Mouse (Mus musculus): ENCODE data around the gene Srrm3.
A peak's percentile ranks its signal among the peaks of the same experiment; 100 is the strongest.

The Srrm3 gene

GRCm38 (mm10) chr5:135806555-135807262 lies at the start of gene Srrm3:
Gene Srrm3 (plus strand): TSS chr5:135806890.
- DNase-seq (ENCODE audit: low spot score in 2 of 2): peak; percentile 82 to 87

- no peak for DNase-seq (ENCODE audit: low spot score in 2 of 2)
These were observed 44.8 kb upstream of the Srrm3 start for GRCm38 (mm10) chr5:135761881-135762280.

- DNase-seq (ENCODE audit: low spot score in 2 of 2): peak in 1 of 2 experiments; percentile 48
These were observed 43.2 kb upstream of the Srrm3 start for GRCm38 (mm10) chr5:135763526-135763925.

DNA sequence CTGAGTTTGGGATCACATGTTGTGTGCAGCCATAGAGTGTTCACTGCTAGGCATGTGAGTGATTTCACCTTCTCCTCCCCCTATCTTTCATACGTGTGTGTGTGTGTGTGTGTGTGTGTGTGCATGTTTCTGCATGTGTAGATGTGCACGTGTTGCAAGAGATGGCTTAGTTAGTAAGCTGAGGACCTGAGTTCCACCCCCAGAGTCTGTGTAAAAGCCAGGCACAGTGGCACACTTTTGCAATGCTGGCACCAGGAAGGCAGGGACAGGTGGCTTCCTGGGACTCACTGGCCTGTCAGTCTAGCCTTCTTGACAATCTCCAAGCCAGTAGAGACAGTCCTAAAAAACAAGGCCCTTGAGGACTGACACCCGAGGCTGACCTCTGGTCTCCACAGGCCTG lies 41.7 kb upstream of the Srrm3 start:
- no peak for DNase-seq (ENCODE audit: low spot score in 2 of 2)

DNA sequence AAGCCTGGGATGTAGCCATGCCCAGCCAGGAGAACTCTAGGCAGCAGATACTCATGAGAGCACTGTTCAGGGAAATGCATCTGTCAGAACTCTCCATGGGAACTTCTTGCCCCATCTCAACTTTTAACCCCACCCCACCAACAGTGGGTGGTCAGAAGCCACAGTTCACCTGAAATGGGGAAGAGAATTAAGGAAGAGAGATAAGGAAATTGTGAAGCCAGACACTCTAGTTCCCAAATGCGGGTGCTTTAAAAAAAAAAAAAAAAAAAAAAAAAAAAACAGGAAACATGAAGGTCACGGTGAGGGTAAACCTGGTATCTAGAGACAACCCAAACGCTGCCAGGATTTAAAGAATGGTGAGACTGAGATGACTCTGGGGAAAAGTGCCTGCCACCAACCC lies 34.2 kb upstream of the Srrm3 start:
- DNase-seq (ENCODE audit: low spot score in 2 of 2): no peak

GRCm38 (mm10) chr5:135776546-135776945 lies 30.1 kb upstream of the Srrm3 start:
- no peak for DNase-seq (ENCODE audit: low spot score in 2 of 2)

DNA sequence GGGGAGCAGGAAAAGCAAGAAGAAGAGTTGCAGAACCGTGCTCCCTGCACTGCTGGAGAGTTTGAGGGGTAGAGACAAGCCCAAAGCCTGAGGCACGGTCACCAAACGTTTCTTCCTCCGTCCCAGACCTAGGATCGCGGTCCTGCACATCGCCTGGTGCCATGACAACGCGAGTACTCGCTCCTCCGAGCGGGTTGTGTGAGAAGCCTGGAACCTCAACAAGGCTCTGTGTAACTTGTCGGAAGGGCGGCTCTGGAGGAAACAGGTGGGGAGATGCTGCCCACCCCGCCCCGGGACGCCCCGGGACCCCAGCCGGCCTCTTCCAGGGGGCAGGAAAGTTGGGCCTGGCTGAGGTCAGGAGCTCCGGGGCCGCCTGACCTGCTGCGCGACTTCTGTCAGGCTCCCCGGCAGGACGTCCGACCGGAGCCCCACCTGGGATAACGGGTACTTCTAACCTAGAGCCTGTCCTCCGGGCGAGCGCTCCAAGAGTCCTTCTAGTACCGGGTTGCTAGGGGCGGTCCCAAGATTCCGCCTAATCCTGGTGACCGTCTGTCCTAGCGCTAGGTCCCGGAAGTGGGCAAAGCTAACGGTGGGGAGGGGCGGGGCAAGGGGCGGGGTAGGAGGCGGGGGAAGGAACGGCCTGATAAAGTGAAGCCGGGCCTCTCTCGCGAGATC lies 28.8 kb upstream of the Srrm3 start, which contains the start of gene Styxl1:
Gene Styxl1, minus strand, starts transcription at position 590 of the 675 bp plus-strand sequence.
- peak in 1 of 2 experiments; percentile 16 for DNase-seq (ENCODE audit: low spot score in 2 of 2)

DNA sequence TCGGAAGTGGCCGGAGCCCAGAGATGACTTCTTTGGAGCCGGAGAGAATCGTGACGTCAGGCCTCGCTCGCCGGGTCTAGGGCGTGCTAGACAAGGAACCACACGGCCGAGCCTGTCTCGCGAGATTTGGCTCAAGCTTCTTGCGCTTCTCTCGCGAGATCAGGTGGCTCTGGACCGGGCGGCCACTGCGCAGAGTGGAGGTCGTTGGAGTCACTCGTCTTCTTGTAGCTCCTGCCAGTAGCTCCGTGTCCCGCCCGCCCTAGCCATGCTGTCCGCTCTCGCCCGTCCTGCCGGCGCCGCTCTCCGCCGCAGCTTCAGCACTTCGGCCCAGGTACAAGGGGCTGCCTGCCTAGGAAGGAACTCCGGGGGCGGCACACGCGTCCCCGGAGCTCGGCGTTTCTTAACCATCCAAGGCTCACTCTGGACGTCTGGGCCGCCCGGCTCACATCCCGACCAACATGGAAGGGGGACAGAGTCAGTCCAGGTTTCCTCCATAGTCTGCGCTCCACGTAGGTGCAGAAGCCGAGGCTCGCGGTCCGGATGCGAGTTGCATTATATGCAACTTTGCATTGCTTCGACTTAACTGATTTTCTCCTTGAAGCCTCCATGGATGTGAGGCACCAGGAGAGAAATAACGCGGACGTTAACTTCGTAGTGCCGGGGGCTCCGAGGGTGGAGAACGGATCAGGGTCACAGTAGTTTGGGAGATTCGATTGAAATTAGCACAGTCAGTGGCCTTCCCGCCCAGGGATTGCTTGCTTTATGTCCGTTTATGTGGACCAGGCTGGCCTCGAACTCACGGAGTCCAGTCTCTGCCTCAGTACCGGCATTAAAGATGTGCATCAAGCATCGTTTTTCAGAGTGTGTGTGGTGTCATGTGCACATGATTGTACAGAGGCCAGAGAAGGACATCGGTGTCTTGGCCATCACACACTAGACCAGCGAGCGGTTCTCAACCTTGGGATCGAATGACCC lies 27.9 kb upstream of the Srrm3 start, which contains the start of gene Mdh2:
Gene Mdh2, plus strand, starts transcription at position 10 of the 975 bp plus-strand sequence.
- DNase-seq (ENCODE audit: low spot score in 2 of 2): peak; percentile 99 to 100

DNA sequence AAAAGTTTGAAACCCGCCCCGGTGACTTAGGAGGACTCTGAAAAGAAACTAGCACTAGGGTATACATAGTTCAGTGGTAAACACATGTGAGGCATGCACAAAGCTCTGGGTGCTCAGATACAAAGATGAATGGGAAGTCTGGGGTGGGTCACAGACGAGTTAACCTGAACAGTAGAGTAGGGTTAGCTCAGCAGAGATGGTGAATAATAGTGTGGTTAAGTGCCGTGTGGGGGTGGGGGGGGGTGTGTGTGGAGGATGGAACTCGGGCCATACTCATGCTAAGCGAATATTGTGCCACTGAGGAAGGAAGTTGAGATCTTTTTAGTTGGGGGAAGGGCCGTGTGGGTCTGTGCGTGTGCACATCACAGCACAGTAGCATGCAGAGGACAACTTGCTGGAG lies 26.4 kb upstream of the Srrm3 start:
- no peak for DNase-seq (ENCODE audit: low spot score in 2 of 2)

- DNase-seq (ENCODE audit: low spot score in 2 of 2): no peak
These were observed 23.8 kb upstream of the Srrm3 start for GRCm38 (mm10) chr5:135782901-135783300.

GRCm38 (mm10) chr5:135793996-135794858 lies 12.5 kb upstream of the Srrm3 start:
- peak; percentile 79 to 85 for DNase-seq (ENCODE audit: low spot score in 2 of 2)

DNA sequence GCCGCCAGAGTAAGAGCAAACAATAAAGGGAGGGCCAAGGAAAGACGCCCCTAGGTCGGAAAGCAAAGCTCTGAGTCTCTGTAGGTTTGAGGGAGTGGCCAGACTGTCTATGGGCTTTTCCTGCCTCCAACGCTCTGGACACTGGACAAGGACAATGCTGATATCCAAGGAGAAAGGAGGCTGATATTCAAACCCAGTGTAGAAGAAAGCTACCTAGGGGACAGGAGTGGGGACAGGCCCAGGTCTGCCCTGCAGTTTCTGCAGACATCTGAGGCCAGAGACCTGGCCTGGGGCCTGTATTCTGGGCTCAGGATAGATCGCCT lies 11.9 kb upstream of the Srrm3 start:
- DNase-seq (ENCODE audit: low spot score in 2 of 2): no peak

- no peak for DNase-seq (ENCODE audit: low spot score in 2 of 2)
These were observed 6.9 kb upstream of the Srrm3 start for GRCm38 (mm10) chr5:135799746-135800145.

GRCm38 (mm10) chr5:135800927-135801326 lies 5.8 kb upstream of the Srrm3 start:
- DNase-seq (ENCODE audit: low spot score in 2 of 2): no peak

GRCm38 (mm10) chr5:135802641-135803040 lies 4.0 kb upstream of the Srrm3 start:
- DNase-seq (ENCODE audit: low spot score in 2 of 2): peak; percentile 32 to 53

GRCm38 (mm10) chr5:135803135-135803534 lies 3.6 kb upstream of the Srrm3 start:
- DNase-seq (ENCODE audit: low spot score in 2 of 2): no peak

GRCm38 (mm10) chr5:135803676-135804075 lies 3.0 kb upstream of the Srrm3 start:
- no peak for DNase-seq (ENCODE audit: low spot score in 2 of 2)

GRCm38 (mm10) chr5:135804735-135805134 lies 2.0 kb upstream of the Srrm3 start:
- no peak for DNase-seq (ENCODE audit: low spot score in 2 of 2)

- no peak for DNase-seq (ENCODE audit: low spot score in 2 of 2)
These were observed 560 bp downstream of the Srrm3 start for GRCm38 (mm10) chr5:135807263-135807637.

DNA sequence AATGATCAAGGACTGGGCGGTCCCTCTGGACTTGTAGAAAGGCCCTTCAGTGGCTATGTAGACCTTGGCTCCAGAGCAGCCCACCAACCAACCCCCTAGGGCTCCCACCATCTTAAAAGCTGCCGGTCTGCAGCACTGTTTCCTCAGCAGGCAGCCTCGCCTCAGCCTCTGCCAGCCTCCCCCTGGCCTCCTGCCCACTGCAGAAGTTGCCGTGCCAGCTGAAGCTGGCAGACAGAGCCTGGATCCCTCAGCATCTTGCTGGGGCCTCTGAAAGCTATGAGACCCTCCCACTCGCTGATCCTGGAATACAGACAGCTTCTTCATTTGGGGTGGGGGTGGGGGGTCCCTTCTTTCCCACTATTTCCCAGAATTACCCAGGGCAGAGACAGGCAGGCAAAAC lies 6.3 kb downstream of the Srrm3 start:
- DNase-seq (ENCODE audit: low spot score in 2 of 2): peak; percentile 52 to 57

GRCm38 (mm10) chr5:135818491-135818890 lies 11.8 kb downstream of the Srrm3 start:
- no peak for DNase-seq (ENCODE audit: low spot score in 2 of 2)
